Mouse (Mus musculus): ENCODE results near the gene Chid1.

Gene Chid1

GRCm38 (mm10) chr7:141508160-141508559 is 31.5 kb downstream of the Chid1 start:
- in situ Hi-C loops (cut with MboI, MseI), result no loop called here

GRCm38 (mm10) chr7:141506278-141506677 is 33.4 kb downstream of the Chid1 start:
- in situ Hi-C loops (cut with MboI, MseI), result no loop called here

DNA sequence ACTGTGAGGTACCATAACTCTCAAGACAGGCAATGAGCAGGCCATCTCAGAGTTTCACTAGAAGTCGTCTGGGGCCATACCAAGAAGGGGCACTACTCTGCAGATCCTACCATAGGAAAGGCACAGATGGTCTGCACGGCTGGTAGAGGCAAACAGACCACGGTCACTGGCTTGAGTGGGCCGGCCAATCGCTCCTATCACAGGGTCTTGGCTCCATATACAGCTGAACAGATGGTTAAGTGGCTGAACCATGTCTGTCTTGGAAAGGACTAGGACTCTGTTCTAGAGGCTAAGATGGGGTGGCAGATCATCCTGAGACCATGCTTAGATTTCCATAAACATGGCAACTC is 37.1 kb downstream of the Chid1 start:
- in situ Hi-C loops (cut with MboI, MseI), result no loop called here

DNA sequence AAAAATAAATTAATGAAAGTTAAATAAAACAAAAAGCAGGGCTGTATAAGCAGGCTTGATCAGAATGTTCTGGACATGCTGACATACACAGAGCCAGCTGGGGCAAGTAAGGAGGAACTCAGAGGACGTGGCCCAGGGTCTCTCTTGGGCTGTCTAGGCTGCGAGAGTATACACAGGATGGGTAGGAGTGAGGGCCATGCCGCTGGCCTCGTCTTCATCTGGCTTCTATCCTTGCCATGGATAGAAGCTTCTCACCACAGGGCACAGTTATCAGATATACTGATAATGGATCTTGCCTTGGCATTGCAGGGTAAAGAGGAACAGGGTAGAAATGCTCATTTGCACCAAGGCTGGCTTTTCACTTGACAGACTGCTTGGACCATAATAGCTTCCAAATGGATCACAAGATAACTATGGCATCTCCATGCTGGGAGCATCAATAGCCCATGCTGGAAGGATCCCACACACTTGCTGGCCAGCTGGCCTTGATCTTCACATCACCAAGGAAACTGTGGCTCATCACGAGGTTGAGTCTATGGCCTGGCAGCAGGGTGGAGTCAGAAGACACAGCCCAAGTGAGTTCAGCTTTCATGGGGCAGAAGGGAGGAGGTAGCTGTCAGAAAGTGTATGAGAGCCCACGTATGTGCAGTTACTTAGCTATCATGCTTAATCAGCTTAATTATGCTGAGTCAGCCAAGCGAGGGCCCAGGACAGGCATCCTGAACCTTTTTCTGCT is 37.7 kb downstream of the Chid1 start:
- in situ Hi-C loops (cut with MboI, MseI), result no loop called here

- in situ Hi-C loops (cut with MboI, MseI), result loop anchor here (25.0 kb wide), 2 partner anchors 165 to 390 kb away; partner anchors contain the start of gene Muc6
These were observed 42.1 kb downstream of the Chid1 start for GRCm38 (mm10) chr7:141497600-141497999.

DNA sequence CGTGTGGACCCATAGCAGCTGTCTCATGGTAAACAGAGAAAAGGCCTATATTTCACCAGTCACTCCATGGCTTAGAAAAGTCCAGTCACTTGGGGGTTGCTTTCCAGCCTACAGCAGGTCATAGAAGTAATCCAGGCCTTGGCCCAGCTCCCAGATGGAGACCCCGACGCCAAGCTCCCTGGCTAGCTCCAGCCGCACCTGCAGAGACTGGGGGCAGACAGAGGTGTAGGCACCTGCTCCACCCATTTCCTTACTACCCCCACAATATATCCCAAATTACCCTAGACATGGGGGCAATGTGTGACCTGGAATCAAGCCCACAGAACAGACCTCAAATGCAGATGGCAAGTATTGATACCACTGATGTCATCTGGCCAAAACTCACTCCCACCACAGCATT is 43.7 kb downstream of the Chid1 start:
- in situ Hi-C loops (cut with MboI, MseI), result loop anchor here (25.0 kb wide), 2 partner anchors 166 to 391 kb away; partner anchors contain the start of gene Muc6

DNA sequence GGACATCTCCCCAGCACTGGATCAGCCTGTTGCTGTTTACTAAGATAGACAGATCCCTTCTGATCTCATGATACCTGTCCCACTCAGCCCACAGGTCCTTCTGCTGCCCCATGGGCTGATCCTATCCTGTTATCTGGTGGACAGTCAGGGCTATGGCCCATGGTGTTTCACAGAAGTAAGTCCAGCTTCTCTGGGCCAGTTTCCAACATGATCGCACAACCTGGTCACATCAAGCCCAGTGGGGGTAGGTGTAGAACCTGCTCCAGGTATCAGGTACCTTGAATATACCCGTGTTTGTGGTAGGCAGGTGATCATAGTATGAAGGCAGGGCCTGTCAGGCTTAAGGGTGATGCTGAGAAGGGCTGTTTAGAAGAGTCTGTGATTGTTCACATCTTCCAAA is 44.3 kb downstream of the Chid1 start:
- in situ Hi-C loops (cut with MboI, MseI), result loop anchor here (25.0 kb wide), 2 partner anchors 167 to 392 kb away; partner anchors contain the start of gene Muc6

DNA sequence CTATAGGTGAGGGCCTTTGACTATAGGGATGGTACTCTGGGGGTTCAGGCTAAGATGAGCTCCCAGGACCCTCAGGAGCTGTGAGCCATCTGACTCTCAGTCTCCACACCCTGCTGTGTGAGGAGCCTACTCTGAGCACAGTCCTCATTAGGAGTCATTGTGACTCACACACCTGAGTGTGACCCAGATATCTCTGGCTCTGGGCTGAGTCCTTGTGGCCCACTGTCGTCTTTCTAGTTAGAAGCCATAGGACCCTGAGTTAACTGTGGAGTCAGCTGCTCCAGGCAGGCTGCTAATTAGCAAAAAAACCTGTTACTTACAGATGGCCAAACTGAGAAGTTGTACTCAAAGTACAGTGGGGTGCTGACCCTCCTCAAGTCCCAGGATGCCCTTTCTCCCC is 45.9 kb downstream of the Chid1 start:
- in situ Hi-C loops (cut with MboI, MseI), result loop anchor here (25.0 kb wide), 2 partner anchors 169 to 394 kb away; partner anchors contain the start of gene Muc6

DNA sequence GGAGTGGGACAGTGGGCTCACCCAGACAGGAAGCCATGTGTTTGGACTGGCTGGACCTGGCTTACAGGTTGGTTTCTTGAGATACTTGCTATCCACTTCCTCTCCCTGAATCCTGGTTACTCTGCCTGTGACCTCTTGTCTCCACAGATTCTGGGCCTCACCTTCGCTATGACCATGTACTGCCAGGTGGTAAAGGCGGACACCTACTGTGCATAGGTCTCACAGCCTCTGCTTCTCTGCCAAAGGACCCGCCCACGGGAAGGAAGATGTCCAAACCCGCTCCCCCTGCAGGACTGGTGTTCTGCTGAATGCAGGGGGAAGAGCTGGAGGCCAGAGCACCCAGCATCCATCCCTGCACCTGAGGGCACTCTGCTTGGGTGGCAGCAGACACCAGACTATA is 46.9 kb downstream of the Chid1 start:
- in situ Hi-C loops (cut with MboI, MseI), result loop anchor here (25.0 kb wide), 2 partner anchors 170 to 395 kb away; partner anchors contain the start of gene Muc6

- in situ Hi-C loops (cut with MboI, MseI), result loop anchor here (25.0 kb wide), 2 partner anchors 171 to 396 kb away; partner anchors contain the start of gene Muc6
These were observed 48.5 kb downstream of the Chid1 start for GRCm38 (mm10) chr7:141491151-141491550.

DNA sequence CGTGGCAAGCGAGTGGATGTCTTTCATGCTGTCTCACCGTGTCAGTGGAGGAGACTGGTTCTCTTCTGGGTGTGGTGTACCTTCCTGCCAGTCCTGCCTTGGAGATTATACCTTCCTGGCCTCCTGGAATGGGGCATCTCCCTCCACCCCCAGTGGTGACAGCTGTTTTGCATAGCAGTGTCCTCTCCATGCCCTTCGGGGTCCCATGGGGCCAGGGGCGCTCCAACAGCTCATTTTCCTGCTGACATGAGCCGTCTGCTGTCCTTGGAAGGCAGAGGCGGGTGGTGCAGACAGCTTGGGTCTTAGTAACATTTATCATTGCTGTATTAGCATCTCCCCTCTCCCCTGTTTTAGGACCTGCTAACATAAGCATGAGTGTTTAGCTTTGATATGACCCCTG is 52.5 kb downstream of the Chid1 start:
- in situ Hi-C loops (cut with MboI, MseI), result loop anchor here (5.0 to 25.0 kb wide), 3 partner anchors 40 to 400 kb away; partner anchors contain the start of gene Muc6

DNA sequence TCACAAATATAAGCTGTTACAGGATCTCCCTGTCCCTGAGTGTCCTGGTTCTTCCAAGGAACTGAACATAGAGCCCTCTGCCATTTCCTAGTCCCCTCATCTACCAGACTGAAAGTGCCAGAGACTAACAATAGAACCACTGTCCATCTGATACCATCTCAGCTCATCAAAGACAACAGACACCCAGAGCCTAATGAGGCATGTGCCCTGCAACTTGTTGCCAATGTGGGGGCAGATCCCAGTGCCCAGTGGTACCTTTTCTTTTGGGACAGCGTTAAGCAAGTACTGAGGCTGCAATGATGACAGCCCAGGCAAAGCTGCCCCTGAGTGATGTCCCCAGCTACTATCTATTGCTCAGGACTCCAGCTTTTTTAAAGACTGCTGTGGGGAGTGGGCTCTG is 53.4 kb downstream of the Chid1 start:
- in situ Hi-C loops (cut with MboI, MseI), result loop anchor here (5.0 to 25.0 kb wide), 3 partner anchors 41 to 401 kb away; partner anchors contain the start of gene Muc6

GRCm38 (mm10) chr7:141485606-141486005 is 54.1 kb downstream of the Chid1 start:
- in situ Hi-C loops (cut with MboI, MseI), result loop anchor here (5.0 to 25.0 kb wide), 3 partner anchors 42 to 402 kb away; partner anchors contain the start of gene Muc6

GRCm38 (mm10) chr7:141485186-141485585 is 54.5 kb downstream of the Chid1 start:
- in situ Hi-C loops (cut with MboI, MseI), result loop anchor here (5.0 to 25.0 kb wide), 3 partner anchors 42 to 402 kb away; partner anchors contain the start of gene Muc6

GRCm38 (mm10) chr7:141484186-141485120 is 55.2 kb downstream of the Chid1 start:
- in situ Hi-C loops (cut with MboI, MseI), result loop anchor here (5.0 to 25.0 kb wide), 3 partner anchors 43 to 403 kb away; partner anchors contain the start of gene Muc6

DNA sequence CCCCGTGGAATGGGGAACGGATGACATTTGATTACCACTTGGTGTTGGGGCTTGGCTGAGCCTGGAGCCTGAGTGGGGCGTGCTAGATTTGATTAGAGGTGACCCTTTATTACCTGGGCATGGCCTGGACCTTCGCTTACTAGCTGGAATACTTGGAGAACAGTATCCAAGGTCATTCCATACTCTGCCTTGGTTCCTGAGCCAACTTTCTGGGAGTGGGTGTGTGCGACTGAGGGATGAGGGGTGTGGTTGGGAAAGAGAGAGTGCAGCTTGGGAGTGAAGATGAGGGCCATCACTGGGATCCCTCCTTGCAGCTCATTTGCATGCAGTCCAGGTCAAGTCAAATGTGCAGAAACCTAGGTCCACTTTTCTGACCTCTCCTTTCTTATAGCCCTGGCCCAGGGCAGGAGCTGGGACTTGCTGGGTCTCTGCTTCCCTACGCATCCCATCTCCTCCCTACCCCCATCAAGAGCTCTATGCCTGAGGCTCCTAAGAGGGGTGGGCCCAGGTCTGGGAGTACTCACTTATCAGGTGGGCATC is 56.5 kb downstream of the Chid1 start:
- in situ Hi-C loops (cut with MboI, MseI), result loop anchor here (25.0 kb wide), 2 partner anchors 179 to 404 kb away; partner anchors contain the start of gene Muc6

GRCm38 (mm10) chr7:141482531-141483024 is 57.1 kb downstream of the Chid1 start:
- in situ Hi-C loops (cut with MboI, MseI), result loop anchor here (25.0 kb wide), 2 partner anchors 180 to 405 kb away; partner anchors contain the start of gene Muc6

DNA sequence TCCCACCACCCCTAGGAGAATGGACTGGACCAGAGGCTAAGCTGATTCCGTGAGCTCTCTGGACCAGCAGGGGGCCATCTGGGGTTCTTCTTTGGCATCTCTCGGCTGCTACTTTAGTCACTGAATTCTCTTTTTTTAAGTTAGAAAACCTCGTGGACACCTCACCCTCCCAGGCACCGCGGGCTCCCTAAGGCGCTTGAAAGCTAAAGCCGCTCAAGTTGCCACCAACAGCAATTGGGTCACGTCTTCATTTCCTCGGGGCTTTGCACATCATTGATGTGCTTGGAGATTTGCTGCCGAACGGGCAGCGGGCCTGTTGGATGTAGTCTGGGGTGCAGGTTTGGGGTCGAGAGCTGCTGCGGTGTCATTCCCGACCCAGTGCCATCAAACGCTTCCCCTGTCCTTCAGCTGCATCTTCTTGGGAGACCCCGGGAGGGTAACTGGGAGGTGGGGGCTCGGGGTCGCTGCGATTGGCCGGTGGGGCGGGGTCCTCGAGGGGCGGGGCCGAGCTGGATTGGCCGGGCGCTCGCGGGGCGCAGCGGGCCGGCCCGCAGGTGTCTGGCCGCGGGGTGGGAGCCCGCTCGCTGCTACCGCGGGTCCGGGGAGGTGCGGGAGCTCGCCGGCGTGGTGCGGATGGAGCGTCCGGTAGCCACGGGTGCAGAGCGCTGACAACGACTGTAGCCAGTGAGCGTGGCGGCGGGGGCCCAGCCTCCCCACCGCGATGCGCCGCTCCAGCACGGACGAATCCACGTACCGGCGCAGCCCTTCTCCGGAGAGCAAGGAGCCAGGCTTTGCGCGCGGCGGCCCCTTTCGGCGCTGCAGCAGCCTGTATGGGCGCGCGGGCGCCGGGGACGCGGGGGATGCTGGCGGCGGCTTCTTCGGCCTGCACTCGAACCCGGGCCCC is 57.9 kb downstream of the Chid1 start:
- in situ Hi-C loops (cut with MboI, MseI), result loop anchor here (25.0 kb wide), 2 partner anchors 181 to 406 kb away; partner anchors contain the start of gene Muc6

- in situ Hi-C loops (cut with MboI, MseI), result loop anchor here (25.0 kb wide), 2 partner anchors 181 to 406 kb away; partner anchors contain the start of gene Muc6
These were observed 58.7 kb downstream of the Chid1 start for GRCm38 (mm10) chr7:141480842-141481497.

Data from regulatory T cell (primary cell).